Mouse (Mus musculus) heart, embryonic 13.5 days (tissue): ENCODE data around the gene Ank2. TPM values are rescaled to one million over a fixed set of nuclear protein-coding genes. Genes with fewer than 3 reads are reported as not detected.
A peak's percentile ranks its signal among the peaks of the same experiment; 100 is the strongest.

Experiments
- ATAC-seq: fragments of 200-750 bp; cut with Nextera tagmentation; 2 replicates; pipeline ENCODE4 v1.8.0; 2017; ENCODE audit warnings: moderate TSS enrichment; ENCODE audit not compliant: insufficient number of reproducible peaks, low FRiP score, low TSS enrichment; ENCODE audit errors: extremely low read depth
- H3K27ac ChIP-seq: fragments of 300-500 bp; sonication (generic); replicated peaks from 2 replicates; pipeline ENCODE4 v1.5.1; 2015; ENCODE audit warnings: moderate library complexity, mild to moderate bottlenecking, inconsistent platforms
- H3K27me3 ChIP-seq: fragments of 300-500 bp; sonication (generic); replicated peaks from 2 replicates; pipeline ENCODE4 v1.6.1; 2015; ENCODE audit warnings: mild to moderate bottlenecking, inconsistent platforms
- H3K36me3 ChIP-seq: fragments of 300-500 bp; sonication (generic); 2 replicates; pipeline ENCODE4 v1.6.1; 2015; ENCODE audit warnings: mild to moderate bottlenecking, inconsistent platforms
- H3K4me1 ChIP-seq: fragments of 300-500 bp; sonication (generic); 2 replicates; pipeline ENCODE4 v1.6.1; 2015; ENCODE audit warnings: inconsistent platforms
- H3K4me2 ChIP-seq: fragments of 300-500 bp; sonication (generic); 2 replicates; pipeline ENCODE4 v1.6.1; 2015; ENCODE audit warnings: inconsistent platforms, mild to moderate bottlenecking, moderate library complexity
- H3K4me3 ChIP-seq: fragments of 300-500 bp; sonication (generic); 2 replicates; pipeline ENCODE4 v1.5.1; 2015; ENCODE audit warnings: moderate library complexity, mild to moderate bottlenecking, inconsistent platforms
- H3K9ac ChIP-seq: fragments of 300-500 bp; sonication (generic); 2 replicates; pipeline ENCODE4 v1.6.1; 2015; ENCODE audit warnings: inconsistent platforms, mild to moderate bottlenecking, moderate library complexity
- H3K9me3 ChIP-seq: fragments of 300-500 bp; sonication (generic); 2 replicates; pipeline ENCODE4 v1.6.1; 2016; ENCODE audit warnings: inconsistent platforms
- WGBS: fragments of 180-500 bp; shearing (Covaris S2); methylation state at CpG from one replicate; pipeline ENCODE4 v1.1.7; 2015; ENCODE audit warnings: mixed read lengths; 5-methylcytosine and 5-hydroxymethylcytosine counted together
- polyA plus RNA-seq: library from polyadenylated mRNA; unstranded; fragments of >200 nt; fragmentation: Nextera tagmentation; extraction: Ambion mirVana; gene quantifications from 2 replicates; pipeline ENCODE4 v1.2.1, GENCODE M21; 2015

Gene Ank2
- polyA plus RNA-seq, 1 experiment from 2014 or later, result 27.6 TPM

GRCm38 (mm10) chr3:127198656-127199055, 300.5 kb downstream of the Ank2 start:
- Histone ChIP-seq H3K27ac (no peak overlapping the region), H3K4me2 (no peak overlapping the region), H3K9me3 (no peaks in the 10 kb centered on the region), H3K4me1 (no peaks in the 10 kb centered on the region), H3K36me3 (no peaks in the 10 kb centered on the region), H3K4me3 (no peak overlapping the region), H3K9ac (no peak overlapping the region), H3K27me3 (no peaks in the 10 kb centered on the region)
- 90% methylated on average over 7 of the region's 7 CpGs for WGBS
- no peak for ATAC-seq

- Histone ChIP-seq H3K9me3 (no peaks in the 10 kb centered on the region), H3K9ac (no peak overlapping the region), H3K4me1 (no peaks in the 10 kb centered on the region), H3K4me3 (no peak overlapping the region), H3K36me3 (no peaks in the 10 kb centered on the region), H3K27me3 (no peaks in the 10 kb centered on the region), H3K4me2 (no peak overlapping the region), H3K27ac (no peak overlapping the region)
- WGBS, result 92% methylated on average over 5 of the region's 5 CpGs
- ATAC-seq, result no peak
Measured at GRCm38 (mm10) chr3:127188789-127189128, 310.4 kb downstream of the Ank2 start.

- no peak overlapping the region for H3K9ac ChIP-seq
- H3K36me3 ChIP-seq, result no peaks in the 10 kb centered on the region
- H3K4me1 ChIP-seq, result no peaks in the 10 kb centered on the region
- no peak overlapping the region for H3K4me2 ChIP-seq
- WGBS, result 82% methylated on average over 5 of the region's 5 CpGs
- H3K27me3 ChIP-seq, result no peaks in the 10 kb centered on the region
- no peak overlapping the region for H3K4me3 ChIP-seq
- no peaks in the 10 kb centered on the region for H3K9me3 ChIP-seq
- no peak for ATAC-seq
- H3K27ac ChIP-seq, result no peak overlapping the region
Measured at GRCm38 (mm10) chr3:127188086-127188788, 310.9 kb downstream of the Ank2 start.

GRCm38 (mm10) chr3:127187081-127187480, 312.1 kb downstream of the Ank2 start:
- no peak overlapping the region for H3K4me3 ChIP-seq
- H3K4me1 ChIP-seq, result no peaks in the 10 kb centered on the region
- no peak for ATAC-seq
- H3K4me2 ChIP-seq, result no peak overlapping the region
- H3K9me3 ChIP-seq, result no peaks in the 10 kb centered on the region
- no peaks in the 10 kb centered on the region for H3K27me3 ChIP-seq
- no peak overlapping the region for H3K27ac ChIP-seq
- H3K36me3 ChIP-seq, result no peaks in the 10 kb centered on the region
- 75% methylated on average over 2 of the region's 2 CpGs for WGBS
- no peak overlapping the region for H3K9ac ChIP-seq

GRCm38 (mm10) chr3:127186239-127186638, 312.9 kb downstream of the Ank2 start:
- ATAC-seq, result no peak
- WGBS, result 76% methylated on average over 3 of the region's 3 CpGs
- H3K9me3 ChIP-seq, result no peaks in the 10 kb centered on the region
- no peaks in the 10 kb centered on the region for H3K4me1 ChIP-seq
- no peaks in the 10 kb centered on the region for H3K27me3 ChIP-seq
- no peak overlapping the region for H3K9ac ChIP-seq
- H3K4me3 ChIP-seq, result no peak overlapping the region
- H3K27ac ChIP-seq, result no peak overlapping the region
- H3K4me2 ChIP-seq, result no peak overlapping the region
- no peaks in the 10 kb centered on the region for H3K36me3 ChIP-seq

- ATAC-seq, result no peak
- 16% methylated on average over 5 of the region's 5 CpGs for WGBS
- no peaks in the 10 kb centered on the region for H3K9me3 ChIP-seq
- H3K27me3 ChIP-seq, result no peaks in the 10 kb centered on the region
- H3K36me3 ChIP-seq, result no peaks in the 10 kb centered on the region
- H3K4me3 ChIP-seq, result no peak overlapping the region
- H3K27ac ChIP-seq, result no peak overlapping the region
- no peak overlapping the region for H3K9ac ChIP-seq
- no peaks in the 10 kb centered on the region for H3K4me1 ChIP-seq
- no peak overlapping the region for H3K4me2 ChIP-seq
Measured at GRCm38 (mm10) chr3:127183998-127184753, 315.0 kb downstream of the Ank2 start.

GRCm38 (mm10) chr3:127172697-127173096, 326.5 kb downstream of the Ank2 start:
- Histone ChIP-seq H3K9ac (no peak overlapping the region), H3K4me3 (no peak overlapping the region), H3K9me3 (no peaks in the 10 kb centered on the region), H3K4me2 (no peak overlapping the region), H3K36me3 (no peaks in the 10 kb centered on the region), H3K27me3 (no peaks in the 10 kb centered on the region), H3K4me1 (peaks cover 6% of the 10 kb centered on the region), H3K27ac (no peak overlapping the region)
- WGBS, result 73% methylated on average over 2 of the region's 2 CpGs
- no peak for ATAC-seq

GRCm38 (mm10) chr3:127170246-127170645, 328.9 kb downstream of the Ank2 start:
- Histone ChIP-seq H3K4me1 (peaks cover 6% of the 10 kb centered on the region), H3K36me3 (no peaks in the 10 kb centered on the region), H3K4me2 (no peak overlapping the region), H3K9ac (no peak overlapping the region), H3K4me3 (no peak overlapping the region), H3K9me3 (no peaks in the 10 kb centered on the region), H3K27me3 (0 out of 2 replicates have a peak, but pooled peaks cover 4% of the 10 kb centered on the region), H3K27ac (no peak overlapping the region)
- WGBS, result 75% methylated on average over 12 of the region's 12 CpGs
- no peak for ATAC-seq

- H3K36me3 ChIP-seq, result no peaks in the 10 kb centered on the region
- no peak for ATAC-seq
- no peak overlapping the region for H3K4me3 ChIP-seq
- H3K9me3 ChIP-seq, result no peaks in the 10 kb centered on the region
- H3K27me3 ChIP-seq, result peaks cover 14% of the 10 kb centered on the region
- H3K4me2 ChIP-seq, result no peak overlapping the region
- peaks cover 6% of the 10 kb centered on the region for H3K4me1 ChIP-seq
- H3K27ac ChIP-seq, result no peak overlapping the region
- WGBS, result 35% methylated on average over 1 of the region's 1 CpGs
- H3K9ac ChIP-seq, result no peak overlapping the region
Measured at GRCm38 (mm10) chr3:127169114-127169513, 330.0 kb downstream of the Ank2 start.

- Histone ChIP-seq H3K27ac (no peak overlapping the region), H3K36me3 (no peaks in the 10 kb centered on the region), H3K4me3 (no peak overlapping the region), H3K4me1 (peaks cover 12% of the 10 kb centered on the region), H3K27me3 (peaks cover 44% of the 10 kb centered on the region), H3K9me3 (no peaks in the 10 kb centered on the region), H3K4me2 (no peak overlapping the region), H3K9ac (no peak overlapping the region)
- 39% methylated on average over 3 of the region's 3 CpGs for WGBS
- no peak for ATAC-seq
Measured at GRCm38 (mm10) chr3:127163749-127164148, 335.4 kb downstream of the Ank2 start.

- Histone ChIP-seq H3K9me3 (no peaks in the 10 kb centered on the region), H3K4me1 (peaks cover 12% of the 10 kb centered on the region), H3K36me3 (no peaks in the 10 kb centered on the region), H3K4me2 (peak overlapping the region; percentile 100), H3K27ac (no peak overlapping the region), H3K27me3 (peaks cover 44% of the 10 kb centered on the region), H3K9ac (peak overlapping the region; percentile 72), H3K4me3 (peak overlapping the region; percentile 69)
- ATAC-seq, result peak; percentile 63; the same call in 1 of the 2 replicates
- under 1% methylated on average over 41 of the region's 41 CpGs for WGBS
Measured at GRCm38 (mm10) chr3:127161998-127162712, 337.0 kb downstream of the Ank2 start.
